Mouse (Mus musculus) skeletal muscle tissue, postnatal 0 days (tissue): ENCODE data around the gene Col8a1. TPM values are rescaled to one million over a fixed set of nuclear protein-coding genes. Genes with fewer than 3 reads are reported as not detected.

Experiments used
- polyA plus RNA-seq: library from polyadenylated mRNA; unstranded; fragments of >200 nt; fragmentation: Nextera tagmentation; extraction: Ambion mirVana; gene quantifications from 2 replicates; pipeline ENCODE4 v1.2.1, GENCODE M21; 2015

Col8a1 gene
- polyA plus RNA-seq = 2.0 and 3.1 TPM in 2 replicates

DNA sequence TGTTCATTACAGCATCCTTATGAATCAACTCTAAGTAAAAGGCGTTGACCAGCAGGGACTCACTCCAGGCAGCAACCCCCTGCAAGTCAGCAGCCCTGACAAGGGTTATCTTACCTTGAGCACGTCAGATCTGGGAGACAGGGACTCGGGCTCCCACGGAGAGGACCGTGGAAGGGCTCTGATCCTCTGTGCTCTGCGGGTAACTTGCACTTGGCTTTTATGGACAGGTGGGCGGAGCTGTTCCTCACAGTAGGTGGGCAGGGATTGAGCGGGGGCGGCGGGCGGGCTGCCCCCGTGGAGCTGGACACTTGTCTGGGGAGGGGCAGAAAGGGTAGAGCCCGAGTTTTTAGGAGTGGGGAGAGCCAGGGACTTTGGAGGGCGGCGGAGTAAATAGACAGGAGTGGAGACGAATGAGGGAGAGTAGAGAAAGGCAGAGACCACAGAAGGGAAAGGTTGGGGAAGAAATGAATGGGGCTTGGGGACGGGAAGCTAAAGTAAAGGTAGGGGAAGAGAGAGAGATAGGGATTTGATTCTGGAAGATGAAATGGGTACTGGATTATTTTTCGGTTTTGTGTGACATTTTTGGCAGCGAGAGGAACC lies at the start of gene Col8a1:
Col8a1 (minus strand) TSS at position 212 of the 600 bp plus-strand sequence.

DNA sequence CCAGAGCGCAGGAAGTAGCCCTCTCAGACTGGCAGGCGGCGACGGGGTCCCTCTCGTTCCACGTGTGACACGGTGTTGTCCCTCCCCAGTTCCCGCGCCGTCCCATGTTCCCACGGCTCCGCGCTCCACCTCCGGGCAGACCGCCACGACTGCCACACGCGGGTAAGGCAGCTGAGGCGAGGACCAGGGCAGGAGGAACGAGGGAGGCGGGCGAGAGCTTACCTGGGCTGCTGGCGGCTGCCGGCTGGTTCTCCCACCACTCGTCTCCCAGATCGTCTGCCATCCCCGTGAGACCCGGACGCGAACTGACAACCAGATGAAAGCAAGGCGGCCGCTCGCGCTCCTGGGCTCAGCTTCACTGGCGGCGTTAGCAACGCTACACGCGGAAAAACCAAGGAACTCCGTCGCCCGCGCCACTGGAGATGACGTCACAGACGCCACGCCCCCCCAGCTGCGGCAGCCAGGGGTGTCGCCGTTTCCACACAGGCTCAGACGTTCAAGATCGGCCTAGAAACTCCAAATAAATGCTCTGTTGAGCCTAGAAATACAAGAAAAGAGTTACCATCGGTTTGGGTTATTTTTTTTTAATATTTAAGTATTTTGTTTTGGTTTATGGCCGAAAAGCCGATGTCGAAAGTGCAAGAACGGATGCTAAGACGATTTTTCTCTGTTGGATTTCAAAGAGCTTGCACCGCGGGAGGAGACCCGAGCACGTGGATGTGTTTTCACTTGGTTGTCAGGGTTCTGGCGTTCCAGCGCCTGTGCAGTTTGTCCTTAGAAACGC lies 147.9 kb downstream of the Col8a1 start, which contains the start of gene Cmss1:
Cmss1 (minus strand) TSS at position 421 of the 784 bp plus-strand sequence.

Other genes starting within 250 kb of the Col8a1 start
- 21.7 and 23.0 TPM in 2 replicates for gene Cmss1, start 147.9 kb downstream of the Col8a1 start, polyA plus RNA-seq